Mouse (Mus musculus) MEL (cell line): Measurements from ENCODE around the gene Ldhc. TPM values are rescaled to one million over a fixed set of nuclear protein-coding genes. Genes with fewer than 3 reads are reported as not detected.

Experiments
- DNase-seq: peaks from one replicate; pipeline ENCODE4 v3.0.0; 2011; ENCODE audit warnings: low read depth, low spot score
- H3K27ac ChIP-seq: 2 replicates; pipeline ENCODE4 v1.5.1; 2012; ENCODE audit warnings: low read depth, mild to moderate bottlenecking, control low read depth, low read length, moderate library complexity; ENCODE audit not compliant: control insufficient read depth
- H3K27me3 ChIP-seq, 2 experiments: fragments of 150-350 bp in 1 of 2; sonication (generic) in 1 of 2; 2 replicates each; pipeline ENCODE4 v1.6.1; 2012; ENCODE audit warnings: low read length in 2 of 2, mild to moderate bottlenecking in 2 of 2, improper control_type of control experiment in 1 of 2, moderate library complexity in 1 of 2; ENCODE audit not compliant: insufficient read depth in 2 of 2, control insufficient read depth in 1 of 2
- H3K36me3 ChIP-seq, 2 experiments: 2 replicates each; pipeline ENCODE4 v1.6.1; 2012 to 2014; ENCODE audit warnings: low read length in 2 of 2, improper control_type of control experiment in 1 of 2, inconsistent platforms in 1 of 2, mild to moderate bottlenecking in 1 of 2; ENCODE audit not compliant: insufficient read depth in 2 of 2, control insufficient read depth in 1 of 2
- H3K4me1 ChIP-seq, 2 experiments: fragments of 150-350 bp in 1 of 2; sonication (generic) in 1 of 2; 2 replicates each; pipeline ENCODE4 v1.6.1; 2012; ENCODE audit warnings: low read length in 2 of 2, improper control_type of control experiment in 1 of 2, mild to moderate bottlenecking in 1 of 2; ENCODE audit not compliant: insufficient read depth in 2 of 2, control insufficient read depth in 1 of 2
- H3K4me3 ChIP-seq, 2 experiments: fragments of 150-350 bp in 1 of 2; sonication (generic) in 1 of 2; 2 replicates each; pipeline ENCODE4 v1.5.1; 2012; ENCODE audit warnings: low read depth in 2 of 2, low read length in 2 of 2, mild to moderate bottlenecking in 2 of 2, moderate library complexity in 2 of 2, control low read depth in 1 of 2, improper control_type of control experiment in 1 of 2; ENCODE audit not compliant: control insufficient read depth in 1 of 2, insufficient read depth in 1 of 2
- H3K79me2 ChIP-seq: 2 replicates; pipeline ENCODE4 v1.6.1; 2012; ENCODE audit warnings: mild to moderate bottlenecking, low read length, moderate library complexity; ENCODE audit not compliant: control insufficient read depth, poor library complexity, insufficient read depth
- H3K9ac ChIP-seq: 2 replicates; pipeline ENCODE4 v1.6.1; 2012; ENCODE audit warnings: low read depth, mild to moderate bottlenecking, control low read depth, low read length, moderate library complexity; ENCODE audit not compliant: control insufficient read depth, poor library complexity, severe bottlenecking
- H3K9me3 ChIP-seq: fragments of 150-350 bp; sonication (generic); replicated peaks from 2 replicates; pipeline ENCODE4 v1.6.1; 2012; ENCODE audit warnings: mild to moderate bottlenecking, low read length, improper control_type of control experiment, moderate library complexity; ENCODE audit not compliant: insufficient read depth
- BHLHE40 ChIP-seq: IDR thresholded peaks from 2 replicates; pipeline ENCODE4 v1.6.1; 2012; ENCODE audit warnings: low read depth, mild to moderate bottlenecking, inconsistent platforms, low read length, improper control_type of control experiment, borderline replicate concordance
- CHD1 ChIP-seq: IDR thresholded peaks from 2 replicates; pipeline ENCODE4 v1.6.1; 2012; ENCODE audit warnings: low read depth, mild to moderate bottlenecking, inconsistent platforms, low read length, improper control_type of control experiment
- CTCF ChIP-seq, 3 experiments: IDR thresholded peaks in 2 of 3; conservative IDR thresholded peaks in 1 of 3; 2 replicates each; pipeline ENCODE4 v1.5.1; 2011 to 2012; ENCODE audit warnings: low read length in 3 of 3, low read depth in 2 of 3, mild to moderate bottlenecking in 2 of 3, improper control_type of control experiment in 1 of 3, inconsistent platforms in 1 of 3, mixed read lengths in 1 of 3, moderate library complexity in 1 of 3; ENCODE audit not compliant: control insufficient read depth in 1 of 3, insufficient read depth in 1 of 3, poor library complexity in 1 of 3, severe bottlenecking in 1 of 3
- EP300 ChIP-seq, 2 experiments: IDR thresholded peaks; 2 replicates each; pipeline ENCODE4 v1.6.1; 2011; ENCODE audit warnings: improper control_type of control experiment in 2 of 2, low read length in 2 of 2, low read depth in 1 of 2, mild to moderate bottlenecking in 1 of 2
- ETS1 ChIP-seq: IDR thresholded peaks from 2 replicates; pipeline ENCODE4 v1.6.1; 2012; ENCODE audit warnings: low read depth, mild to moderate bottlenecking, inconsistent platforms, low read length, improper control_type of control experiment, moderate library complexity
- GABPA ChIP-seq: IDR thresholded peaks from 2 replicates; pipeline ENCODE4 v1.6.1; 2012; ENCODE audit warnings: low read depth, mild to moderate bottlenecking, inconsistent platforms, low read length, improper control_type of control experiment, moderate library complexity
- HCFC1 ChIP-seq: IDR thresholded peaks from 2 replicates; pipeline ENCODE4 v1.6.1; 2012; ENCODE audit warnings: low read depth, mild to moderate bottlenecking, inconsistent platforms, low read length, improper control_type of control experiment, moderate library complexity
- KAT2A ChIP-seq: conservative IDR thresholded peaks from 2 replicates; pipeline ENCODE4 v1.6.1; 2012; ENCODE audit warnings: low read depth, low read length, improper control_type of control experiment, inconsistent platforms
- MAZ ChIP-seq: IDR thresholded peaks from 2 replicates; pipeline ENCODE4 v1.6.1; 2012; ENCODE audit warnings: low read depth, mild to moderate bottlenecking, inconsistent platforms, low read length, improper control_type of control experiment
- MEF2A ChIP-seq: IDR thresholded peaks from 2 replicates; pipeline ENCODE4 v1.6.1; 2014; ENCODE audit warnings: low read depth, mild to moderate bottlenecking, inconsistent platforms, low read length, improper control_type of control experiment; ENCODE audit not compliant: poor library complexity, insufficient replicate concordance, severe bottlenecking; ENCODE audit errors: extremely low read depth
- MYC ChIP-seq: IDR thresholded peaks from 2 replicates; pipeline ENCODE4 v1.6.1; 2011; ENCODE audit warnings: low read depth, mild to moderate bottlenecking, low read length, improper control_type of control experiment, moderate library complexity
- NRF1 ChIP-seq: IDR thresholded peaks from 2 replicates; pipeline ENCODE4 v1.6.1; 2014; ENCODE audit warnings: low read depth, mild to moderate bottlenecking, inconsistent platforms, low read length, improper control_type of control experiment, moderate library complexity; ENCODE audit not compliant: poor library complexity, insufficient read depth, severe bottlenecking
- TAL1 ChIP-seq: IDR thresholded peaks from 2 replicates; pipeline ENCODE4 v1.6.1; 2012; ENCODE audit warnings: mild to moderate bottlenecking, inconsistent platforms, low read length, moderate library complexity, mixed read lengths
- TBP ChIP-seq: IDR thresholded peaks from 2 replicates; pipeline ENCODE4 v1.8.0; 2011; ENCODE audit warnings: low read depth, low read length, improper control_type of control experiment
- TCF12 ChIP-seq: IDR thresholded peaks from 2 replicates; pipeline ENCODE4 v1.6.1; 2014; ENCODE audit warnings: low read depth, mild to moderate bottlenecking, inconsistent platforms, low read length, improper control_type of control experiment, moderate library complexity
- UBTF ChIP-seq: IDR thresholded peaks from 2 replicates; pipeline ENCODE4 v1.6.1; 2012; ENCODE audit warnings: low read depth, mild to moderate bottlenecking, inconsistent platforms, low read length, improper control_type of control experiment, moderate library complexity, borderline replicate concordance; ENCODE audit not compliant: insufficient read depth
- ZC3H11A ChIP-seq: IDR thresholded peaks from 2 replicates; pipeline ENCODE4 v1.6.1; 2012; ENCODE audit warnings: low read depth, mild to moderate bottlenecking, inconsistent platforms, low read length, improper control_type of control experiment
- ZKSCAN1 ChIP-seq: IDR thresholded peaks from 2 replicates; pipeline ENCODE4 v1.6.1; 2012; ENCODE audit warnings: low read depth, mild to moderate bottlenecking, inconsistent platforms, low read length, improper control_type of control experiment, moderate library complexity
- polyA plus RNA-seq, 2 experiments: library from polyadenylated mRNA; stranded (reverse) in 1 of 2; unstranded in 1 of 2; fragments of >175 nt in 1 of 2; fragments of >200 nt in 1 of 2; gene quantifications; 2 replicates each; pipeline versions ENCODE4 v1.2.1 to v1.2.4; 2012; ENCODE audit warnings: low replicate concordance in 2 of 2, low read depth in 1 of 2; ENCODE audit not compliant: insufficient read length in 2 of 2, insufficient read depth in 1 of 2, missing spikeins in 1 of 2
- total RNA-seq: library from RNA; depleted of rRNA; stranded (reverse); fragments of 300-350 nt; gene quantifications from 2 replicates; pipeline ENCODE4 v1.2.3, GENCODE M21; 2012

The Ldhc gene
- total and polyA plus RNA-seq, 3 experiments = not detected

DNA sequence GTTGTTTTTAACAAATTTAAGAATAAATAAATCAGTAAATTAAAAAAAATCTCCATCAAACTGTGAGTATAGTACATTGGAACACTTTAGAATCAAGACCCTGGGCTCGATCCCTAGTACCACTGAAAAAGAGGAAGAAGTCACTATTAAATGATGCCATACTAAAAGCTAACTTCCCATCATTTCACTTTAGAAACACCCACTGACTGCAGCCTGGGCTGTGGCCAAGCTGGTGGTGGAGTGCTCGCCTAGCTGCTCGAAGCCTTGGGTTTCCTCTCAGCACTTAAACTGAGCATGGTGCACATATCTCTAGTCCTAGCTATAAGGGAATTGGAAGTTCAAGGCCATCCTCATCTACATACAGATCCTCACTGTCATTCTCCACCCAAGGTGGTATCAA, 50.2 kb downstream of the Ldhc start:
- H3K36me3 ChIP-seq = peaks cover 0 to 16% of the 10 kb centered on the region in 2 experiments; a peak in 2 of 4 replicates
- no peak overlapping the region for H3K9ac ChIP-seq
- no peak overlapping the region for H3K4me3 ChIP-seq
- no peak for TF ChIP-seq KAT2A
- peak; percentile 22 for DNase-seq
- H3K79me2 ChIP-seq = peaks cover 6% of the 10 kb centered on the region
- no peaks in the 10 kb centered on the region for H3K27me3 ChIP-seq
- H3K27ac ChIP-seq = no peak overlapping the region
- H3K4me1 ChIP-seq = peaks cover 0 to 4% of the 10 kb centered on the region in 2 experiments; a peak in 2 of 4 replicates
- H3K9me3 ChIP-seq = no peaks in the 10 kb centered on the region

GRCm38 (mm10) chr7:46916376-46916775, 55.4 kb downstream of the Ldhc start:
- no peaks in the 10 kb centered on the region for H3K9me3 ChIP-seq
- H3K79me2 ChIP-seq = peaks cover 29% of the 10 kb centered on the region
- H3K9ac ChIP-seq = no peak overlapping the region
- TF ChIP-seq ETS1 (no peak), ZKSCAN1 (no peak), MAZ (no peak), CTCF (IDR thresholded peaks at IDR 0.05 in 2 of 3, conservative IDR thresholded peaks at IDR 0.05 in 1 of 3; ENCODE audit: control insufficient read depth in 1 of 3, insufficient read depth in 1 of 3, low read depth in 2 of 3, low read length in 3 of 3, poor library complexity in 1 of 3, severe bottlenecking in 1 of 3) (no peak), UBTF (no peak), HCFC1 (no peak), MEF2A (no peak), TAL1 (no peak), GABPA (no peak), EP300 (IDR thresholded peaks at IDR 0.05; ENCODE audit: low read depth in 1 of 2, low read length in 2 of 2) (no peak), ZC3H11A (no peak), BHLHE40 (no peak), MYC (no peak), TBP (no peak), NRF1 (no peak), CHD1 (no peak), TCF12 (no peak)
- H3K4me3 ChIP-seq = no peak overlapping the region
- peak; percentile 52 for DNase-seq
- H3K36me3 ChIP-seq = peaks cover 2 to 25% of the 10 kb centered on the region in 2 experiments
- peaks cover 8 to 28% of the 10 kb centered on the region in 2 experiments for H3K4me1 ChIP-seq
- no peaks in the 10 kb centered on the region for H3K27me3 ChIP-seq
- H3K27ac ChIP-seq = no peak overlapping the region
